Mouse (Mus musculus): ENCODE data around the gene Ribc2. TPM values are rescaled to one million over a fixed set of nuclear protein-coding genes. Genes with fewer than 3 reads are reported as not detected.
A peak's percentile ranks its signal among the peaks of the same experiment; 100 is the strongest.

Gene Ribc2
- polyA plus RNA-seq, 1 experiment from 2014 or later: 0.30 TPM

DNA sequence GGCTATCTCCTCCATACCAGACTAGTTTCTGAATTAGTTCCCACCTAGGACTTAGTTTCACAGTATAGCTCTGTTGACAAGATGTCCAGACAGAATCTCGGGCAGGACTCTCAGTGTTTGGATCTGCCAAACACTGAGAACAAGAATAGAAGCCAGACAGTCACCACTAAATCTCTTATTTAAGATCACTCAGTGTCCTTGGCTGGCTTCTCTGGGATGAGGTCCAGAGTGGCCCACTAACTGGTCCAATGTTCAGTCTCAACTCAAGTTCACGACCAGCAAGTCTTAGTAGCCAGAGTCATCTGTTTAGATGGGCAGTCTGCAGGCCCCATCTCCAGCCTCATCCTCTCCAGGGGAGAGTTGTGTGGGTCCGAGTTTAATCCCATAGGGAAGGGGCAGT lies 20.7 kb downstream of the Ribc2 start:
- no peak overlapping the region for H3K4me2 ChIP-seq (replicated peaks; ENCODE audit: low read depth, low read length)
- H3K36me3 ChIP-seq (ENCODE audit: insufficient read depth, low read length): no peaks in the 10 kb centered on the region
- no peaks in the 10 kb centered on the region; the same call in 1 of the 2 replicates for H3K9me3 ChIP-seq (ENCODE audit: low read length)
- H3K9ac ChIP-seq (replicated peaks; ENCODE audit: low read length): no peak overlapping the region
- no peak overlapping the region for H3K4me3 ChIP-seq (ENCODE audit: low read length)
- no peaks in the 10 kb centered on the region for H3K4me1 ChIP-seq (ENCODE audit: insufficient read depth, low read length)
- H3K27ac ChIP-seq (ENCODE audit: low read length): no peak overlapping the region
- WGBS: 68% methylated on average over 3 of the region's 3 CpGs
- no peak for ATAC-seq (ENCODE audit: low FRiP score, low TSS enrichment)
- no peaks in the 10 kb centered on the region for H3K27me3 ChIP-seq (ENCODE audit: insufficient read depth, low read length)

DNA sequence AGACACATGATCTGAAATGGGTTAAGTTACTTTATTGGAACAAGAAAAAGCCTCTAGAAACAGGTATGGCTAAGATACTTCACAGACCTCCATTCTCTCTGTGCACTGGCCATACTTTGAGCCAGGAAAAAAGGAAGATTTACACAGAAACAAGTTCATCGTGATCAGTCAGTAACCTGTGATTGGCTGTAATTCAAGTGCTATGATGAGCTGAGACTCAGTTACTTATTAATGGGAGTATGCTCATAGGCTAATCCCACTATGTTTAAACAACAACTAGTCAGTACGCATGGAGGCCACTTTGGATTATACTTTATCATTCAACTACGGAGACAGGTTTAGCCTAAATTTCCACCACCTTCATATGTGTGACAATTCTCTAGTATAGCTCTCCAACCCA lies 22.2 kb downstream of the Ribc2 start:
- no peak overlapping the region for H3K27ac ChIP-seq (ENCODE audit: low read length)

DNA sequence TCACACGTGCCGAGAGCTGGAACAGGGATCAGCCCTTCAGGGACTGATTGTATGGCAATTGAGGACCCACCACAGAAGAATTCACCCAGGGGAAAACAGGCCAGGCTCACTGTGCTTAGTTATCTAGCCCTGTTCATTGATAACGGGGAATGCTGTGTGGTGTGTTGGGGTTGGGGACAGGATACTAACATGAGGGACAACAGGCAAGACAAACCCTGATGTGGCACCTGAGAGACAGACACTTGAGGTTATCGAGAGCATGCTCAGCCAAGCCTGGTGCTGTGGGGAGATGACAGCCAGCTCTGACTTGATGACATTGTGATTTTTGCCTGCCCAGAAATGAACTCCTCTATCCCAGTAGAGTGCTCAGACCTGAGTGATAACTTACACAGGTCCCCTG lies 24.3 kb downstream of the Ribc2 start:
- WGBS: 60% methylated on average over 4 of the region's 4 CpGs

More for the DNA sequence above, 22.2 kb downstream of the Ribc2 start:
- no peaks in the 10 kb centered on the region for H3K4me1 ChIP-seq (ENCODE audit: insufficient read depth, low read length)
- H3K4me2 ChIP-seq (replicated peaks; ENCODE audit: low read depth, low read length): no peak overlapping the region
- no peaks in the 10 kb centered on the region for H3K36me3 ChIP-seq (ENCODE audit: insufficient read depth, low read length)
- no peak for ATAC-seq (ENCODE audit: low FRiP score, low TSS enrichment)
- no peaks in the 10 kb centered on the region for H3K27me3 ChIP-seq (ENCODE audit: insufficient read depth, low read length)
- H3K9me3 ChIP-seq (ENCODE audit: low read length): no peaks in the 10 kb centered on the region; the same call in 1 of the 2 replicates
- no peak overlapping the region for H3K4me3 ChIP-seq (ENCODE audit: low read length)
- H3K9ac ChIP-seq (replicated peaks; ENCODE audit: low read length): no peak overlapping the region
- 74% methylated on average over 3 of the region's 3 CpGs for WGBS

DNA sequence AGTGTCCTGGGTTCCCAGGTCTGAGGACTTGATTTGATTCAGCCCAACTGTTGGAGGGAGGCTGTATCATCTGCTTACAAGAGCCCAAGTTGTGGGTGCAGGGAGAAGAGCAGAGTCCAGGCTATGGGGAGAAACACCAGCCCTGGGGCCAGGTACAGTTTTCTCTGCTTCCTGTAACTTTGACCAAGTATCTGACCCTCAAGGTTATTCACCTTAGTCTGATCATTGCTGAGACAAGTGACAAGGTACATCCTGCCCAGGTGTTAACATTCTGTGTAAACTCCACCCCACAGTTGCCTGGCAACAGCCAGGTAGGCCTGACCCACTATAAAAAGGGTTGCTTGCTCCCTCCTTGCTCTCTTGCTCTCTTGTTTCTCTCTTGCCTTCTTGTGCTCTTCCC lies 29.5 kb downstream of the Ribc2 start:
- H3K36me3 ChIP-seq (ENCODE audit: insufficient read depth, low read length): no peaks in the 10 kb centered on the region
- H3K4me3 ChIP-seq (ENCODE audit: low read length): no peak overlapping the region
- H3K4me1 ChIP-seq (ENCODE audit: insufficient read depth, low read length): peaks cover 14% of the 10 kb centered on the region
- no peak overlapping the region for H3K4me2 ChIP-seq (replicated peaks; ENCODE audit: low read depth, low read length)
- H3K9ac ChIP-seq (replicated peaks; ENCODE audit: low read length): no peak overlapping the region
- H3K27me3 ChIP-seq (ENCODE audit: insufficient read depth, low read length): no peaks in the 10 kb centered on the region
- no peak for ATAC-seq (ENCODE audit: low FRiP score, low TSS enrichment)
- no peak overlapping the region for H3K27ac ChIP-seq (ENCODE audit: low read length)
- no peaks in the 10 kb centered on the region; the same call in 1 of the 2 replicates for H3K9me3 ChIP-seq (ENCODE audit: low read length)

More for the DNA sequence above, 24.3 kb downstream of the Ribc2 start:
- H3K27me3 ChIP-seq (ENCODE audit: insufficient read depth, low read length): no peaks in the 10 kb centered on the region
- H3K4me2 ChIP-seq (replicated peaks; ENCODE audit: low read depth, low read length): no peak overlapping the region
- no peak overlapping the region for H3K27ac ChIP-seq (ENCODE audit: low read length)
- no peak overlapping the region for H3K9ac ChIP-seq (replicated peaks; ENCODE audit: low read length)
- no peaks in the 10 kb centered on the region for H3K36me3 ChIP-seq (ENCODE audit: insufficient read depth, low read length)
- H3K9me3 ChIP-seq (ENCODE audit: low read length): no peaks in the 10 kb centered on the region; the same call in 1 of the 2 replicates
- ATAC-seq (ENCODE audit: low FRiP score, low TSS enrichment): no peak
- no peaks in the 10 kb centered on the region for H3K4me1 ChIP-seq (ENCODE audit: insufficient read depth, low read length)
- no peak overlapping the region for H3K4me3 ChIP-seq (ENCODE audit: low read length)

DNA sequence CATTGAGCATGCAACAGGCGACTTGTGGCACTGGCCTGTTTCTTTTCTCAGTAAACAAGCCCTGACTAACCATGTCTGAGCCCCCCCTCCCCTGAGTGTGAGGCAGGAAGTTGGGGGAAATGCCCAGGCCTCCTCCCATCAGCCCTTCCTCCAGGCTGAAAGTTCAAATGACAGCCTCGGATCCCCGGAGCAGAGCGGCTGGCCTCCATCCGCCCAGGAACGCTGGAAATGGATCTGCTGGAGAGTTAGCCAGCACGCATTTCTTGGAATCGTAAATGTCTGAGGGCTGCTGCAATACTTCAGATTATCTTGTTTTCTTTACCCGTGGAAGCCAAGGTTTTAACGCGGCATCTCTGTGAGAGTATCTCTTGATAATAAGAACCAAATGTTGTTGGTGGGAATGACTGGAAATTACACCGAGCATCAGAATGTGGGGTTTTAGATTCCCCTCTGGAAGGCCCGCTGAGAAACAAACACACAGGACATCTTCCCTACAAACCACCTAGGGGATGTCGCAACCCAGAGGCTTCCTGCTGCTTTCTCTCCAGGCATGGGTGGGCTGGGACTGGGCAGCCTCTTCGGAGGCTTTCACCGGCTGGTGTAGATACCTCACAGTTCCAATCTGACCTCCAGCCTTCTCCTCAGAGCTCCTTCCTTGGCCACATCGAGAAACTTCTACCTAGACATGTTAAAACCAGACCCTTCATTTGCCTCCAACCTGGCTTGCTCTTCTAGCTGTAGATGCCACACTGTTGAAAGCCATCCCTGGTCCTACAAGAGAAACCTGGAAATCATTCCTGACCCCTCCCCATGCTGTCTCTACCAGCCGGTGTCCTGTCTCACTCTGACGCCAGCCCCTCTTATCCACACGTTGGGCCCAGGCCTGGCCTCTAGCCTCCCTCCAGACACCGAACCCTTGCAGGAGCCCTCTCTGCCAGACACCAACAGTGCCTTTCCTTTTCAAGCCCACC lies 31.1 kb downstream of the Ribc2 start:
- Histone ChIP-seq H3K4me3 (ENCODE audit: low read length) (no peak overlapping the region), H3K36me3 (ENCODE audit: insufficient read depth, low read length) (no peaks in the 10 kb centered on the region), H3K27me3 (ENCODE audit: insufficient read depth, low read length) (no peaks in the 10 kb centered on the region), H3K4me1 (ENCODE audit: insufficient read depth, low read length) (peaks cover 22% of the 10 kb centered on the region), H3K9me3 (ENCODE audit: low read length) (no peaks in the 10 kb centered on the region; the same call in 1 of the 2 replicates), H3K9ac (replicated peaks; ENCODE audit: low read length) (no peak overlapping the region; the same call in 1 of the 2 replicates), H3K27ac (ENCODE audit: low read length) (peak overlapping the region; percentile 83), H3K4me2 (replicated peaks; ENCODE audit: low read depth, low read length) (no peak overlapping the region)
- WGBS: 34% methylated on average over 21 of the region's 21 CpGs
- peak; percentile 72 for ATAC-seq (ENCODE audit: low FRiP score, low TSS enrichment)

DNA sequence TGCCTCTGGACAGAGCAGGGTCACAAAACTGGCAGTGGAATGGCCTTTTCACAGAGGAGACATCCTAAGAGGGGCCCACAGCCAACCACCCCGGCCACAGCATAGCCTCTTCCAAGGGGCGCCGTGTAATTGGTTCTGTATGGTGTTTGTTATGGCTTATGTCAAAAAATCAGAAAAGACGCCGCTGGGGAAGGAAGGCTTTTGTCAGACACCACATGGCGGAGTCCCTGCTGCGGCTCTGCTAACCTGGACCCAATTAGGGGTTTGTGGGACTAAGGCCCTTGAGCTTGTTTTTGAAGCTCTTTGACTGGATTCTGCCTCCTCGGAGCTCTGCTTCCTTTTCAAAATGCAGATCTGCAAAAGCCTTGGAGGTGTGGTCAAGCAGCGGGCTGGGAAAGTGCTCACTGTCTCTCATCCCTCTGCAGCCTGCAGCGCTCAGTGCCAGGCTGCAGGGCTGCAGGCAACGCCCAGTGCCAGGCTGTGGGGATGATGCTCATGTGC lies 34.6 kb downstream of the Ribc2 start:
- Histone ChIP-seq H3K4me1 (ENCODE audit: insufficient read depth, low read length) (peaks cover 22% of the 10 kb centered on the region), H3K27ac (ENCODE audit: low read length) (peak overlapping the region; percentile 15; the same call in 1 of the 2 replicates), H3K4me2 (replicated peaks; ENCODE audit: low read depth, low read length) (no peak overlapping the region), H3K27me3 (ENCODE audit: insufficient read depth, low read length) (no peaks in the 10 kb centered on the region), H3K9me3 (ENCODE audit: low read length) (no peaks in the 10 kb centered on the region), H3K9ac (replicated peaks; ENCODE audit: low read length) (no peak overlapping the region; the same call in 1 of the 2 replicates), H3K36me3 (ENCODE audit: insufficient read depth, low read length) (no peaks in the 10 kb centered on the region), H3K4me3 (ENCODE audit: low read length) (no peak overlapping the region)
- whole genome bisulfite sequencing: 52% methylated on average over 11 of the region's 11 CpGs
- ATAC-seq (ENCODE audit: low FRiP score, low TSS enrichment): no peak

DNA sequence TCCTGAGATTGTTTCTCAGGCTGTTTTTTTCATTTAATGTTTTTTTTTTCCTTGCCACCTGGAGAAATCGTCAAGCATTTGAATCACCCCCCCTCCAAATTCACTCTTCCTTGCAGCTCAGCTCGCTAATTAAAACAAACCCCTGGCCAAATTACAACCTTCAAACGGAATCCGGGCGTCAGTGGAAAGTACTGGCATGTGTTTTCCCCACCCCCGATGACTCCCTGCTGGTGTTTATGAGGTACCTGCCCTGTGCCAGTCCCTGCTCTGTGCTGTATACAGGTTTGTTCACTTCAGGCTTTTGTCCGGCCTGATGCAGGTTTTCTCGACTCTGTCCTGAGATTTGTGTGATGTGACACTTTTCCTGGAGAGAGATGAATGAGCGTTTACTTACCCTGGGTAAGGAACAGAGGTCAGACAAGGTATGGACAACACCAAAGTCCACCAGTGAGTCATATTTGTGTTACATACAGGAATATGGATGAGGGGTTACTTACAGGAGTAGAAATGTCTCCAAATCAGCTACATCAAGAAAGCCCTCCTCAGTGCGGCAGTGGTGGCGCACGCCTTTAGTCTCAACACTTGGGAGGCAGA lies 35.3 kb downstream of the Ribc2 start:
- no peak for ATAC-seq (ENCODE audit: low FRiP score, low TSS enrichment)
- Histone ChIP-seq H3K4me2 (replicated peaks; ENCODE audit: low read depth, low read length) (no peak overlapping the region), H3K27ac (ENCODE audit: low read length) (no peak overlapping the region), H3K9ac (replicated peaks; ENCODE audit: low read length) (no peak overlapping the region), H3K27me3 (ENCODE audit: insufficient read depth, low read length) (no peaks in the 10 kb centered on the region), H3K4me3 (ENCODE audit: low read length) (no peak overlapping the region), H3K4me1 (ENCODE audit: insufficient read depth, low read length) (peaks cover 22% of the 10 kb centered on the region), H3K36me3 (ENCODE audit: insufficient read depth, low read length) (no peaks in the 10 kb centered on the region), H3K9me3 (ENCODE audit: low read length) (no peaks in the 10 kb centered on the region)
- 43% methylated on average over 12 of the region's 12 CpGs for WGBS

DNA sequence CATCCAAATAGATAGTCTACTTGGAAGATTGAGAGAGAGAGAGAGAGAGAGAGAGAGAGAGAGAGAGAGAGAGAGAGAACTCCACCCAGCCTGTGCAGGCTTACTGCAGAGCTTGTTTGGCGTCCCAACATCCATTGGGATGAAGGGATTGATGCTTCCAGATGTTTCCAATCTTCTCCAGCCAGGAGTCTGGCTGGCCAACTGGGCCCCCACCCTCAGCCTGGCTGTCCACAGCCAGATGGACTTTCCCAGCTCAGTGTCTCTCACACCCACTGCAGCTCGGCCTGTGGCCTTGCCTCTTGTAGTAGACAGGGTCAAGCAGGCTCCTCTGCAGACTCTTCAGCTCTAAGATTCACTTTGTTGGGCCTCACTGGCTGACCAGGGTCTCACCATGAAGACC lies 40.2 kb downstream of the Ribc2 start:
- Histone ChIP-seq H3K36me3 (ENCODE audit: insufficient read depth, low read length) (no peaks in the 10 kb centered on the region), H3K4me2 (replicated peaks; ENCODE audit: low read depth, low read length) (no peak overlapping the region), H3K4me3 (ENCODE audit: low read length) (no peak overlapping the region), H3K27me3 (ENCODE audit: insufficient read depth, low read length) (no peaks in the 10 kb centered on the region), H3K9ac (replicated peaks; ENCODE audit: low read length) (no peak overlapping the region), H3K4me1 (ENCODE audit: insufficient read depth, low read length) (peaks cover 11% of the 10 kb centered on the region), H3K9me3 (ENCODE audit: low read length) (no peaks in the 10 kb centered on the region), H3K27ac (ENCODE audit: low read length) (no peak overlapping the region)
- WGBS: 38% methylated on average over 2 of the region's 2 CpGs
- peak; percentile 94 for ATAC-seq (ENCODE audit: low FRiP score, low TSS enrichment)

DNA sequence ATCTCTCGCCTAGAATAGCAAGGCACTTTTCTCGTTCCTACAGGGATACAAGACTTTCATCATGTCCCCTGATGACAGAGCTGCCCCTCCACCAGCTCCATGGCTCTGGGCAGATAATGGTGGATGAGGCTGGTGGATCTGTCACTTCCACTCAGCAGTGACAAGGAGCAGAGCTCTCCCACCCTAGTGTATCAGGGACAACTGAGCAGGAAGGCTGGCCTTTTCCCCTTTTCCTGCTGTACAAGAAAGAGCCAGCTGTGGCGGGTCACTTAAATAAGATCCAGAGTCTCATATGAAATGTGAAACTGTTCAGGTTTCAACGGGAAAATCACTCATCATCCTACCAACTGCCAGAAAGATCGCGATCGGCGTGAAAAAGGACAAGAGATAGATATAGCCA lies 41.5 kb downstream of the Ribc2 start:
- Histone ChIP-seq H3K27ac (ENCODE audit: low read length) (peak overlapping the region; percentile 40), H3K9me3 (ENCODE audit: low read length) (no peaks in the 10 kb centered on the region), H3K4me1 (ENCODE audit: insufficient read depth, low read length) (peaks cover 9% of the 10 kb centered on the region), H3K4me3 (ENCODE audit: low read length) (no peak overlapping the region), H3K36me3 (ENCODE audit: insufficient read depth, low read length) (no peaks in the 10 kb centered on the region), H3K27me3 (ENCODE audit: insufficient read depth, low read length) (no peaks in the 10 kb centered on the region), H3K4me2 (replicated peaks; ENCODE audit: low read depth, low read length) (no peak overlapping the region), H3K9ac (replicated peaks; ENCODE audit: low read length) (no peak overlapping the region)
- WGBS: 65% methylated on average over 8 of the region's 8 CpGs
- no peak for ATAC-seq (ENCODE audit: low FRiP score, low TSS enrichment)
